Mouse (Mus musculus) brown adipose tissue, adult 24 weeks (tissue): ENCODE measurements around the gene Pnpla2. TPM values are rescaled to one million over a fixed set of nuclear protein-coding genes. Genes with fewer than 3 reads are reported as not detected.

ENCODE experiments used
- H3K27ac ChIP-seq: fragments of 200-500 bp; replicated peaks from 2 replicates; pipeline ENCODE4 v1.5.1; 2012; ENCODE audit warnings: low read depth, mild to moderate bottlenecking, low read length
- H3K4me1 ChIP-seq: fragments of 200-500 bp; 2 replicates; pipeline ENCODE4 v1.6.1; 2012; ENCODE audit warnings: low read length, mixed read lengths; ENCODE audit not compliant: control insufficient read depth, insufficient read depth, insufficient read length
- H3K4me3 ChIP-seq: fragments of 200-500 bp; 2 replicates; pipeline ENCODE4 v1.5.1; 2012; ENCODE audit warnings: low read depth, mild to moderate bottlenecking, low read length, moderate library complexity; ENCODE audit not compliant: insufficient read depth
- polyA plus RNA-seq: library from polyadenylated mRNA; stranded (reverse); fragments of >200 nt; gene quantifications from 2 replicates; pipeline ENCODE4 v1.2.4, GENCODE M21; 2012; ENCODE audit not compliant: missing spikeins, insufficient read depth, insufficient read length

Gene Pnpla2
- polyA plus RNA-seq, 1 experiment = 2,404 TPM

DNA sequence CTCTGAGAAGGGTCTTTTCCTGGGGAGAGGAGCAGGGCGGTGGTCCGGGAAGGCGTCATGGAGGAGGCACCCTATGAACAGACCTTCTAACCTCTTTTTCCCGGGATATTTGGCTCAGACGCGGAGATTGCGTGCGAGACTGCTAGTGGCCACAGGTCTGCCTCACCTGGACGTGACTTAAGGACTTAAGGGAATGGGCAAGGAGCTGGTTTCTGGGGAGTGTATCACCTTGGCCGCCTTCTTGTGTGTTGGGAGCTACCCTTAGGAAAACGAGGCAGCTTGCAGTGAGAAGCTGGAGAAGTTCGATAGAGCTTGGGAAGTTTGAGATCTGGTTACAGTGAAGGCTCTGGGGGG lies 20.8 kb downstream of the Pnpla2 start:
- Histone ChIP-seq H3K27ac (peak overlapping the region; percentile 100), H3K4me3 (peak overlapping the region; percentile 92), H3K4me1 (peaks cover 12% of the 10 kb centered on the region; the same call in 1 of the 2 replicates)

DNA sequence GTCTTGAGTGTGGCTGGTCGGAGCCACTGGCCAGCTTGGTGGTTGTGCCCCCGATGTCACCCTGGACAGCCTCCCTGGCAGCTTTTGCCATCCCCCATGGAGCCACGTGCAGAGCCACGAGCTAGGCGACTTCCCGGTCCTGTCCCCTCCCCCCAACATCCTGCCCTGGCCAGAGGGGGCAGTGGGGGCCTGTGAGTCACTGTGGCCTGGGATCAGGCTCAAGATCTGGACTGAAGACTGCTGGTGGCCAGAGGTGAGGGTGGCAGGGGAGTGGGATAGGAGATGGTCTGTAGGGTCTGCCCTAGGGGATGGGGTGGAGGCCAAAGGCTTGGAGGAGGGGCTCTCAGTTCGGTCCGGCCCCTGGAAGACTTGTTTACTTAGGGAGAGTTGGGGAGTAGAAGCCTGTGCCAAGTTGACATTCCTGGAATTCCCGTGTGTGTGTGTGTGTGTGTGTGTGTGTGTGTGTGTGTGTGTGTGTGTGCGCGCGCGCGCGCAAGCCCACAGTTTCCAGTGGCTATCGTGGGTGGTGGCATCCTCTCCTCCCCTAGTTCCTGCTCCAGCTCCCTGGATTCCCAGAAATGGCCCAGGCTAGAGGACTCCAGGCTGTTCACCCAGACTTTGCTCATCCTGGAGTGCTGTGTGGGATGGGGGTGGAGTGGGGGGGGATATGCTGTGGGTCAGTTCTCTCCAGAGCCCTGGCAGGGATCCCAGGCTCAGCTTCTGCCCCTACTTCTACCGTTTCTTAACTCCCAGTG lies 21.4 kb downstream of the Pnpla2 start:
- Histone ChIP-seq H3K27ac (peak overlapping the region; percentile 100), H3K4me1 (peaks cover 12% of the 10 kb centered on the region; the same call in 1 of the 2 replicates), H3K4me3 (peak overlapping the region; percentile 92)

DNA sequence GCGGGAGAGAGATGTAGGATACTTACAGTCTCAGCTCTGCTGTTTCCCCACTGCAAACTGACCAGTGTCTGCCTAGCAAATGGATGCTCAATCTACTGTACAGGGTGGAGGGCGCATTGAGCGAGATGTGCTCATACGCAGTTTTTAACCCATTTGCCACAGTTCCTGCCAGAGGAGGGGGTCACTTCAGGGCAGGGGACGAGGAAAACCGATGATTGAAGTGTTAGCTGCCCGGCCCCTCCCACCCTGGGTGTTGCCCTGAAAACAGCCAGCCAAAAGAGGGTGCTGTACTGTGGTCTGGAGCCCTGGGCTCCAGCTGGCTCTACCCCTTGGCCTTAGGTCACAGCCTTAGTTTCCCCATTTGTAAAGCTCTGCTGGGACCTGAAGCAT lies 22.0 kb downstream of the Pnpla2 start:
- H3K4me1 ChIP-seq = peaks cover 12% of the 10 kb centered on the region; the same call in 1 of the 2 replicates
- peak overlapping the region; percentile 92 for H3K4me3 ChIP-seq
- peak overlapping the region; percentile 100 for H3K27ac ChIP-seq

DNA sequence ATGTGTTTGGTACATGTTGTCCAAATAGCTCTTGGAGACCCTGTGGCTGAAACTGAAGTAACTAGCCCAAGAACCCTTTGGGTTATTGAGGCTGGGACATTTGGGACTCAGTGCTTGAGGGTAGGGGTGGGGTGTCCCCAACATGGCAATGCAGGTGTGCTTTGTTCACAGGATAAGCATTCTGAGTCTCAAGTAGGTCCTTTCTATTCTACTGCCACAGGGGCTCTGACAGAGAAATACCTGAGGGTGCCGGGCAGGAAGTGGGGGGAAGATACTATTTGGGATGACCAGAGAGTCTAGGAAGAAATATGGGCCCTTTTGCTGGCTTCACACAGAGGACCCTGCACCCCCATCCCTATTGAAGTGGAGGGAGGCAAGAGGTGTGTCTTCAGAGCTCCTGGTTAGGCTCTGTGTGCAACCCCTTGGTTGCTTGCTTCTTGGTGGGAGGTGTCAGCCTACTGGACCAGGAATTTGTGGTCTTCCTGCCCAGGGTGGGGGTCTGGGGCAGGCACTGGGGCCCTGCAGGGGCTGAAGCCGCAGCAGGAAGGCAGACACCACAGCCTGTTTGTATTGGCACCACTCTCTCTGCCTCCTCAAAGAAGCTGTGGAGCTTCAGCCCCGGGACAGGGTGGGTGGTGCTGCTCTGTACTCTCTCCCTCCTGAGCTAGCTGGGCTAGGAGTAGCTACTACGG lies 22.7 kb downstream of the Pnpla2 start:
- H3K4me1 ChIP-seq = peaks cover 18% of the 10 kb centered on the region
- peak overlapping the region; percentile 92 for H3K4me3 ChIP-seq
- H3K27ac ChIP-seq = peak overlapping the region; percentile 100

DNA sequence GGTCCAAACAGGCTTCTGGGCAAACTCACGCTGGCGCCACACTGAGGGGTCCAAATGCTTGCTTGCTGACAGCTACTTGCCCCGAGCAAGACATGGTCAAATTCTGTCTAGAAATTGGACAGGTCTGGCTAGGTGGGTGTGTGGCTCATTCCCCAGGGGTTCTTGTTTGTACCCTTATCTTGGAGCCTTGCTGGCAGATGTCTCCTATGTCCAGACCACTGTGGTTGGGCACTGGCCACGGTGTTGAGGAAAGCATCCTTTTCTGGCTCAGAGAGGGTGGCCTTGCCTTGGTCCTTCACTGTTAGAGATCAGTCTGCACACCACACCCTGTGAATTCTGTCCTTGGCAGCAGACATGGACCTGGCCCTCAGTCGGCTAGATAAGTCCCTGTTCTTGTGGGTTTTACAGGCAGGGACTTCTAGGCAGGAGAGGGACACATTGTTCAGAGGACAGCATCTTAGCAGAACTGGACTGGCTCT lies 23.3 kb downstream of the Pnpla2 start:
- Histone ChIP-seq H3K27ac (no peak overlapping the region), H3K4me3 (no peak overlapping the region), H3K4me1 (peaks cover 18% of the 10 kb centered on the region)

DNA sequence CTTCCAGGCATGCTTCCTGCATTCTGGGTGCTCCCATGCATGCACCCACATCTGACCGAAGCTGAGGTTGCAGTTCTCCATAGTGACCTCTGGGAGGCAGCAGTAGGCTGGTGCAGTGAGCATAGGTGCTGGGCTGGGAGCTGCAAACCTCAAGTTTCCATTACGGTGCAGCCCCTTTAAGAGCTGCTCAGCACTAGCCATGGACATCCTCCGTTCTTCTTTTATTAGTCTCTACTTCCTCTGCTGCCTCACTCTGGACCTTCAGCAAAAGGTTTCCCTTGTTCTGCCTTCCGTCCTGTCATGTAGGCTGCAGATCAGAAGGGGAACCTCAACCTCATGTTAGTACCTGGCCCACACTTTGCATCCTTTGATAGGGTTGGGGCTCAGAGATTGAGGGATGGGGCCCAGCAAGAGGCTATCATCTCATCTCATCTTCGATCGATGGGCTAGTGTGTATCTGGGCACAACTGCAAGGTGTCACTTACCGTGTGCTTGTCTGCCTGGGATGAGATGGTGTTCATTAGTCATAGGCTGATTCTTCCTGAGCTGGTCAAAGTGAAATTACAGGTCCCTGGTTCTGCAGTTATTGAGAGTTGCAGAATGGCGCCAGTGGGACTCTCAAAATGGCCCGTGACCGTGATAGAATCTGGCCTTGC lies 26.0 kb downstream of the Pnpla2 start:
- no peak overlapping the region for H3K4me3 ChIP-seq
- peaks cover 29% of the 10 kb centered on the region for H3K4me1 ChIP-seq
- H3K27ac ChIP-seq = no peak overlapping the region

DNA sequence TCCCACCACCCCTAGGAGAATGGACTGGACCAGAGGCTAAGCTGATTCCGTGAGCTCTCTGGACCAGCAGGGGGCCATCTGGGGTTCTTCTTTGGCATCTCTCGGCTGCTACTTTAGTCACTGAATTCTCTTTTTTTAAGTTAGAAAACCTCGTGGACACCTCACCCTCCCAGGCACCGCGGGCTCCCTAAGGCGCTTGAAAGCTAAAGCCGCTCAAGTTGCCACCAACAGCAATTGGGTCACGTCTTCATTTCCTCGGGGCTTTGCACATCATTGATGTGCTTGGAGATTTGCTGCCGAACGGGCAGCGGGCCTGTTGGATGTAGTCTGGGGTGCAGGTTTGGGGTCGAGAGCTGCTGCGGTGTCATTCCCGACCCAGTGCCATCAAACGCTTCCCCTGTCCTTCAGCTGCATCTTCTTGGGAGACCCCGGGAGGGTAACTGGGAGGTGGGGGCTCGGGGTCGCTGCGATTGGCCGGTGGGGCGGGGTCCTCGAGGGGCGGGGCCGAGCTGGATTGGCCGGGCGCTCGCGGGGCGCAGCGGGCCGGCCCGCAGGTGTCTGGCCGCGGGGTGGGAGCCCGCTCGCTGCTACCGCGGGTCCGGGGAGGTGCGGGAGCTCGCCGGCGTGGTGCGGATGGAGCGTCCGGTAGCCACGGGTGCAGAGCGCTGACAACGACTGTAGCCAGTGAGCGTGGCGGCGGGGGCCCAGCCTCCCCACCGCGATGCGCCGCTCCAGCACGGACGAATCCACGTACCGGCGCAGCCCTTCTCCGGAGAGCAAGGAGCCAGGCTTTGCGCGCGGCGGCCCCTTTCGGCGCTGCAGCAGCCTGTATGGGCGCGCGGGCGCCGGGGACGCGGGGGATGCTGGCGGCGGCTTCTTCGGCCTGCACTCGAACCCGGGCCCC lies 26.8 kb downstream of the Pnpla2 start:
- H3K4me1 ChIP-seq = peaks cover 29% of the 10 kb centered on the region
- H3K27ac ChIP-seq = no peak overlapping the region
- peak overlapping the region; percentile 47 for H3K4me3 ChIP-seq

DNA sequence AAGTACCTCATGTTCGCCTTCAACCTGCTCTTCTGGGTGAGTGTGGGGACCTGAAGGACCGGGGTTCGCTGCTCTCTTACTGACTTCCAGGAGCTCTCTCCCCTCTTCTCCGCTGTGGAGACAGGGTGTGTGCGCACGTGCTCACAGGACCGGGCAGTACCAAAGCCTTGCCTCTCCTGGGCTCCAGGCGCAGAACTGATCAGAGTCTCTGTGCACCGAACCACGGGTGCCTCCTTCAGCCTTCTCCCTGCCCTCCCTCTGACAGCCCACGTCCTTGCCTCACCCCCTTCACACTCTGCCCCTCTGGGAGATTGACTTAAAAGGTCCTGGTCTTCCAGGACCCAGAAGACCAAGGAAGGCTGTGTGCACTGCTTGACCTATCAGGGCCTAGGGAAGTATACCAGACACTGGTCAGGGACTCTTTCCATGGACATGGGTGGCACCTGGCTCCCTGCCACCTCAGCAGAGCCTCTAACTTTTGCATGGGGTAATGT lies 27.6 kb downstream of the Pnpla2 start:
- Histone ChIP-seq H3K4me3 (peak overlapping the region; percentile 47; the same call in 1 of the 2 replicates), H3K4me1 (peaks cover 28% of the 10 kb centered on the region), H3K27ac (no peak overlapping the region)

DNA sequence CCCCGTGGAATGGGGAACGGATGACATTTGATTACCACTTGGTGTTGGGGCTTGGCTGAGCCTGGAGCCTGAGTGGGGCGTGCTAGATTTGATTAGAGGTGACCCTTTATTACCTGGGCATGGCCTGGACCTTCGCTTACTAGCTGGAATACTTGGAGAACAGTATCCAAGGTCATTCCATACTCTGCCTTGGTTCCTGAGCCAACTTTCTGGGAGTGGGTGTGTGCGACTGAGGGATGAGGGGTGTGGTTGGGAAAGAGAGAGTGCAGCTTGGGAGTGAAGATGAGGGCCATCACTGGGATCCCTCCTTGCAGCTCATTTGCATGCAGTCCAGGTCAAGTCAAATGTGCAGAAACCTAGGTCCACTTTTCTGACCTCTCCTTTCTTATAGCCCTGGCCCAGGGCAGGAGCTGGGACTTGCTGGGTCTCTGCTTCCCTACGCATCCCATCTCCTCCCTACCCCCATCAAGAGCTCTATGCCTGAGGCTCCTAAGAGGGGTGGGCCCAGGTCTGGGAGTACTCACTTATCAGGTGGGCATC lies 28.2 kb downstream of the Pnpla2 start:
- peaks cover 22% of the 10 kb centered on the region for H3K4me1 ChIP-seq
- H3K27ac ChIP-seq = no peak overlapping the region
- no peak overlapping the region for H3K4me3 ChIP-seq

DNA sequence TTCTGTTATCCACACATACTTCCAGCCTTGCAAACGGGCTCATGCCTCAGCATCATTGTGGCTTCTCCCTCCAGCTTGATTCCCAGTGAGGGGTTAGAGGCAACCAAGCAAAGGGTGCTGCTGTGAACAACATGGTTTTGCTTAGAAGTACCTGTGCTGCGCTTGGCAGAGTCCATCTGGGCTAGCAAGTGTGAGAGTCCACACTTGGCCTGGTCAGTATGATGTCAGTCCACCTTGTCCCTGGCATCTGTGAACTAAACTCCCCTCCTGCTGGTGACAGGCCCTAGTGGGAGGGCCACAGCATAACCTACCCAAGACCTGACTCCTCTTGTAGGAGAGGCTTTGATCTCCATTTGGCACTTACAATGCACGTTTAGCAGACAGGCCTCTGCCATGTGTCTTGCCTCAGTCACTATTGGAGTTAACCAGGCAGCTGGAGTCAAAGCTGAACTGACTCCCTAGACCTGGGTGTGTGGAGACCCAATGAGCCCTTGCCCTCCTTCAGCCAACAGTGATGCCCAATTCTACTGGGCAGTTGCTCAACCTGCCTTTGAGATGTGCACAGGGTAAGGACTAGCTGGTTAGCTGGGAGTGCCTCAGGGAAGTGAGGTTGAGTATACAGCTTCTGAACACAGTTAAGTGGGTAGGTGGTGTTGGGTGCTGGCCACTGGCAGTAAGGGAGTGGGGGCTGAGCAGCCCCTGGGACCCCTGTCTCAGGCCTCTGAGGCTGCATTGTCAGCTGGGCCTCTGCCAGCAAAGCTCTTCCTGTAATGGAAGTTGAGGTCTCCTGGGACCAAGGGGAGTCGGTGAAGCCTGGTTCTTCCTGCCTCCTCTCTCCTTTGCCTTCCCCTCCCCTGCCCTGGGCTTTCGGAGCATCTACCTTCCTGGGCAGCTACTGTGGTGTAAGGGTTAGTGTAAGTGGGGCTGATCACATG lies 29.5 kb downstream of the Pnpla2 start:
- Histone ChIP-seq H3K4me1 (peaks cover 21% of the 10 kb centered on the region), H3K27ac (no peak overlapping the region), H3K4me3 (no peak overlapping the region)

DNA sequence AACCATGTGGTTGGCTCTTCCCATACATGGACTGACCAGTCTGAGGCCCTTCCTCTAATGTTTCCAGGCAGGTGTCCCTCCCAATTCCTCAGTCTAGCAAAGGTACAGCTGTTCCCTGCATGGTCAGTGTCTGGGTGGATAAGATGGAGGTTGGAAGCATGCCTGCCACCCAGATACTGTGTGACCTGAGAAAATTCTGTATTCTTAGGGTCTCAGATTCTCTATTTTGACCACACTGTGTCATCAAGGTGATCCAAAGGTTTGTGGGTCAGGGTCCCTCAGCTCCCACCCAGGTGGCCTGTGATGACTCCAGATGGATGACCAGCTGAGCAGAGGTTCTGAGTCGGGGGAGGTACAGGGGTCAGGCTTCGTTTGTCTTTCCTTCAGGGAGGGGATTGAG lies 30.2 kb downstream of the Pnpla2 start:
- Histone ChIP-seq H3K4me1 (peaks cover 21% of the 10 kb centered on the region), H3K27ac (no peak overlapping the region), H3K4me3 (no peak overlapping the region)

DNA sequence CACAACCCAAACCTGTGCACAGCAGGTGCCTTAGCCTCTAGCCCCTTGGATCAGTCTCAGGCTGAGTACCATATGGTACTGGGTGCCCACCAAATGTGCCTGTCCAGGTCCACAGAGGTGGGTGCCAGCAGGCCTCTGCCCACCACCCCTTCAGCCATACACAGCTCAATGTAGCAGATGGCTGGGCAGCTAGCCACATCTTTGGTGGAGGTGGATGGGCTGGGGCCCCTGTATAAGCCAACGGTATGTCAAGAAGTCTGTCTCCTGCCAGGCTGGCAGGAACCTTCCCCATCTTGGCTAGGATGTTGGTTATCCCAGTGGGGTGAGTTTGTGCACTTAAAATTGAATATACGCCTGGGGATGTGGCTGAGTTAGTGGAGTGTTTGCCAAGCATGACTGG lies 30.6 kb downstream of the Pnpla2 start:
- Histone ChIP-seq H3K27ac (no peak overlapping the region), H3K4me1 (peaks cover 21% of the 10 kb centered on the region), H3K4me3 (no peak overlapping the region)

DNA sequence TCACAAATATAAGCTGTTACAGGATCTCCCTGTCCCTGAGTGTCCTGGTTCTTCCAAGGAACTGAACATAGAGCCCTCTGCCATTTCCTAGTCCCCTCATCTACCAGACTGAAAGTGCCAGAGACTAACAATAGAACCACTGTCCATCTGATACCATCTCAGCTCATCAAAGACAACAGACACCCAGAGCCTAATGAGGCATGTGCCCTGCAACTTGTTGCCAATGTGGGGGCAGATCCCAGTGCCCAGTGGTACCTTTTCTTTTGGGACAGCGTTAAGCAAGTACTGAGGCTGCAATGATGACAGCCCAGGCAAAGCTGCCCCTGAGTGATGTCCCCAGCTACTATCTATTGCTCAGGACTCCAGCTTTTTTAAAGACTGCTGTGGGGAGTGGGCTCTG lies 31.2 kb downstream of the Pnpla2 start:
- Histone ChIP-seq H3K4me3 (no peak overlapping the region), H3K27ac (no peak overlapping the region), H3K4me1 (peaks cover 21% of the 10 kb centered on the region)
